Mouse (Mus musculus) granulocyte monocyte progenitor cell, adult 5-6 weeks (primary cell): Measurements from ENCODE around the gene Edem3. TPM values are rescaled to one million over a fixed set of nuclear protein-coding genes. Genes with fewer than 3 reads are reported as not detected.

Experiments used
- ATAC-seq: replicated peaks from 2 replicates; pipeline ENCODE4 v1.8.0; 2016; ENCODE audit warnings: mild to moderate bottlenecking, moderate TSS enrichment, inconsistent platforms; ENCODE audit not compliant: poor library complexity, severe bottlenecking
- total RNA-seq, 2 experiments: library from RNA; stranded (forward) in 1 of 2; stranded (reverse) in 1 of 2; fragments of 200-712, 200-1000 nt in 1 of 2; fragments of >200 nt in 1 of 2; fragmentation: Nextera tagmentation in 1 of 2; gene quantifications; 2 replicates each; pipeline ENCODE4 v1.2.3; 2014 to 2017

Edem3 gene
- total RNA-seq, 2 experiments from 2014 or later, result 22.0 to 39.4 TPM

DNA sequence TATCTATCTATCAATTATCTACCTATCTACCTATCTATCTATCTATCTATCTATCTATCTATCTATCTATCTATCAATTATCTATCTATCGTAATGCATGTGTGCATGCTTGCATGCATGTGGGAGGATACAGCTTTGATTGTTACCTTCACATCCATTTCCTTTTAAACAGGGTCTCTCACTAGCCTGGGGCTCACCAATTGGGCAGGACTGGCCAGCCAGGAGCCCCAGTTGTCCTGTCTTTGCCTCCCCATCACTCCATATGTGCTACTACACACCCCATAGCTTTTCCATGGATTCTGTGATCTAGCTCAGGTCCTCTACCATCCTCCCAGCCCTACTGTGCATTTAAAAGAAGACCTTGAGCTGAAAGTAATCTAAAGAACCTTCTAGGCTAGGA lies 103.3 kb downstream of the Edem3 start:
- ATAC-seq, result no peak

DNA sequence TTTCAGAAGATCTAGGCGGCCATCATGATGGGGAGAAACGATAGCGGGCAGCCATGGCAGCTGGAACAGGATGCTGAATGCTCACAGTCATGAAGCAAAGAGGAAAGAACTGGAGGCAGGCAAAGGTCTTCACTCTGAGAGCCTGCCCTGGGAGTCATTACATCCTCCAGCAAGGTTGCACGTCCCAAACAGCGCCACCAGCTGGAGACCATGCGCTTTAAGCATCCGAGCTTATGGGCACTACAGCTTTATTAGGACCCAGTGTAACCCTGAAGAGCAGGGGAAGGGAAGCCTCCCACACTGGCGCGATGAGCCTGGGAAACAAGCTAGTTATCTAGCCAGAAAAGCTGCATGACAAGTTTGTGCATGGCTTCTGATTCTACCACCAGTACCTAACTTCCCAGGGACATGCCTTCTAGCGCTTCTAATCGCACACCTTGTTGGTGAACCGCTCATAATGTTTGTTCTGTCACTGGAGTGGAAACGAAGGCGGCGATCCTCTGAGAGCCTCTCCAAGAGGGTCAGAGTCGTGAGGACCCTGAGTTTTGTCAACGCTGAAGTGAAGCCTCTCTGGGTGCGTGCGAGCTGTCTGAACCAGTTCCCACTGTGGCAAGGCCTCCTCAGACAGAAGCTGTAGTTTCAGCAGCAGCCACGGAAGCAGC lies 106.3 kb downstream of the Edem3 start:
- ATAC-seq, result peak; percentile 70

DNA sequence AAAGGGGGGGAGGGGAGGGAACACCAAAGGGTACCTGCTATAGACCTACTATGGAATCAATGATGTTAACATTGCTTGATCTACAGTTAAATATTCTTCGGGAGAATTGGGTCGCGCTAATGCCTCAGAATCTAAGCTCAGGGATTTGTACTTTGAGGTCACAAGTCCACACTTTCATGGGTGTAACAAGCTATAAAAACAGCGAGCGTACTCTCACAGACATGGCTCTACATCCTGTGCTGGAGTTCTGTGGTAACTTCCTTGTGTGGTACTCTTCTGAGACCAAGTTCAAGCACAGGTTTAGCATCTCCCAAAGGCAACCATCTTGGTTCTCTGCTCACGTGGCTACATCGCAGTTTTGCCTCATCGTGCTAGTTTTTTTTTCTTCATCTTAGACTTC lies 106.9 kb downstream of the Edem3 start:
- ATAC-seq, result no peak

DNA sequence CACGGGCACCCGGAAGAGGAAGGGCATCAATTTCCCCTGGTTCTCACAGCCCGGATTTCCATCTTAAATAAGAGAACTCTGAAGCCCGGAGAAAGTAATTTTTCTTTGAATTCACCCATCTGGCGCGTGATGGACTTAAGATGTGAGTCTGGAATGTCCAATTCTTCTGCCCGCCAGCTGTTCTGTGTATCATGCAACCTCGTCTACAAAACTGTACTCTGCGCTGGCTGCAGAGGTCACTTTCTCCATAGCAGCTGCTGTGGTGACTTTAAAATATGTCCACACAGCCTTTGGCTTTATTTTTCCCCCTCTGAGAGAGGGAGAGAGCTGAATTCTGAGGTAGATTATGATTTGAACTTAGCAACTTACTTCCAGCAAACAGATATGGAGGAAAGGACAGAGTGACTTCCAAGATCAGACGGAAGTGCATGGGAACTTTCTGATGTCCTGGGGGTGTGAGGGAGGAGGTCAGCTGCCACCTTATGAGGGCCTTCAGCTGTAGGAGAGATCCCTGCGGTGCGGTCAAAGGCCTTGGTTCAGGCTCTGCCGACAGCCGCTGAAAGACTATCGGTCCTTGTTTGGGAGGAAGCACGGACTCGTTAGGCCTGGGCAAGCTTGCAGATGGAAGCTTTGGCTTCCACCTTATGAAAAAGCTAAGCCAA lies 108.1 kb downstream of the Edem3 start:
- no peak for ATAC-seq

DNA sequence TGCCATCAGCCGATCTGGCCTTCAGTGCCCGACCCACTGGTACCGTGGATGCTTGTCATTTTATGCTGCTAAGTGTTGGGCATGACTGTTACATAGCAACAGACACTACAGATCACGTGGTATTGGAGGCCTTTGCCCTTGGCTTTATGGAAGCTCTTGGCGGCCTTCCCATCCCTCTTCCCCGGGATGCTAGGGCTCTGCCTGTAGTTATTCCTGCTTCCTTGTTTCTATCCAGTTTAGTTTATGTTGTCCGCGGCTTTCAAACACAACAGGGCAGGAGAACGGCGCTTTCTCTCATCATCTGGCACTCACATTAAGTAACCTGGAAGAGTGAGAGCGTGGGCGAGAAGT lies 108.6 kb downstream of the Edem3 start:
- ATAC-seq, result no peak

DNA sequence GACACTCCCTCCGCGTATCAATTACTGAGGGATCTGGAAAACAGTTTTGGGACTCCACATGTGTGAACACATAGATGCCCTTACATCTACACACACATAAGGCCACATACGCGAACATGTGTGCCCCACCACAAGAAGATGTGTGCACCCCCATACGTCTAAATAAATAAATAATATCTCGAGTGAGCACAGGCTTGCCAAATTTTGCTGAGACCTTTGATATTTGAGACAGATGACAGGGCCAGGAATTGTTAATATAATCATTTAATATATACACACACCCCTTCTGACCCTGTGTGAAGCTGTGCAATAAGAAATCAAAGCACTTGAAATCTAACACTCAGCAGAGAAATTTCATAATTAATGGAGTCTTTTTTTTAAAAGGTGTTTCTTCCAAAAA lies 109.2 kb downstream of the Edem3 start:
- no peak for ATAC-seq

Other genes starting within 250 kb of the Edem3 start
- gene Fam129a, start 184.2 kb upstream of the Edem3 start, total RNA-seq (2014; fragmentation: Nextera tagmentation), result 3.3 and 4.6 TPM in 2 replicates
- gene Fam129a, start 184.2 kb upstream of the Edem3 start, total RNA-seq (2017), result 6.3 and 6.5 TPM in 2 replicates